Comparison of ENCODE assay signal across 9 mouse cellular contexts in genomic region chr6:95223537-95223936, GRCm38 (mm10).
DNase-seq lines count a peak whose midpoint lies in the region; ATAC-seq lines count a peak whose summit lies in the region.
"Had no signal": no experiment of that assay in that cellular context is flagged by ENCODE, and none has a peak within 500 bp of the region (broad histone marks: within the 10 kb centered on the region; RNA-seq: fewer than 3 reads in every experiment).

No protein-coding gene starts in this region.

- no peak overlapping the region for H3K27ac ChIP-seq in forebrain, embryonic 12.5 days
- H3K27ac ChIP-seq: macrophage had no signal

- H3K4me3 ChIP-seq in forebrain, embryonic 12.5 days (replicated peaks), result no peak overlapping the region

- no peaks in the 10 kb centered on the region for H3K9me3 ChIP-seq in forebrain, embryonic 12.5 days

- H3K9ac ChIP-seq in forebrain, embryonic 12.5 days, result no peak overlapping the region

- H3K27me3 ChIP-seq in forebrain, embryonic 12.5 days, result peaks cover 5% of the 10 kb centered on the region; the same call in 1 of the 2 replicates

- peak; percentile 75 for DNase-seq in Muller cell, postnatal 12 days (ENCODE audit: inconsistent ontology term)
- DNase-seq in c-Kit-negative CD71-positive TER-119-positive erythroid progenitor cells, embryonic 14.5 days (ENCODE audit: low read depth, low spot score), result peak; percentile 11
- peak; percentile 91 for DNase-seq in heart, postnatal 4 days
- peak; percentile 92 to 94 for DNase-seq in layer of hippocampus, postnatal 10 days (ENCODE audit: low spot score in 2 of 2)
- DNase-seq in right cerebral cortex, postnatal 4 days, result peak; percentile 88
- DNase-seq in yolk sac, embryonic 10.5 days (ENCODE audit: low spot score), result peak; percentile 63

- 29% methylated on average over 7 of the region's 7 CpGs for WGBS in forebrain, embryonic 12.5 days

- no peaks in the 10 kb centered on the region for H3K36me3 ChIP-seq in forebrain, embryonic 12.5 days (replicated peaks)

- no peak overlapping the region for H3K4me2 ChIP-seq in forebrain, embryonic 12.5 days

- ATAC-seq in forebrain, embryonic 12.5 days (ENCODE audit: low FRiP score), result peak; percentile 67; the same call in 1 of the 2 replicates
- peak; percentile 90 for ATAC-seq in megakaryocyte-erythroid progenitor cell, adult 5-6 weeks (replicated peaks; ENCODE audit: low FRiP score, low TSS enrichment, poor library complexity, severe bottlenecking)

- no peaks in the 10 kb centered on the region for H3K4me1 ChIP-seq in forebrain, embryonic 12.5 days

Comparison
In these comparisons a context has a peak if more than half of its experiments do, and no peak if none do; other contexts are left out.
1. DNase-seq: peak in every context shown above with its lines; median percentile 93 in layer of hippocampus, postnatal 10 days; 91 in heart, postnatal 4 days; 88 in right cerebral cortex, postnatal 4 days; 75 in Muller cell, postnatal 12 days; 63 in yolk sac, embryonic 10.5 days; 11 in c-Kit-negative CD71-positive TER-119-positive erythroid progenitor cells, embryonic 14.5 days.